Mouse (Mus musculus): ENCODE measurements at regions not wholly inside any gene's neighbourhood (a gene's known extent, or its start where the extent isn't known, plus 50 kb on each side); places are given as distances from the start of the nearest gene placed in this dataset.

- no peak for DNase-seq (ENCODE audit: extremely low spot score in 1 of 2, low spot score in 2 of 2)
- intact Hi-C loops (cut with DNase I) = no loop called here
Observed at GRCm38 (mm10) chr4:87593644-87594043, 363.4 kb upstream of the Slc24a2 start.

DNA sequence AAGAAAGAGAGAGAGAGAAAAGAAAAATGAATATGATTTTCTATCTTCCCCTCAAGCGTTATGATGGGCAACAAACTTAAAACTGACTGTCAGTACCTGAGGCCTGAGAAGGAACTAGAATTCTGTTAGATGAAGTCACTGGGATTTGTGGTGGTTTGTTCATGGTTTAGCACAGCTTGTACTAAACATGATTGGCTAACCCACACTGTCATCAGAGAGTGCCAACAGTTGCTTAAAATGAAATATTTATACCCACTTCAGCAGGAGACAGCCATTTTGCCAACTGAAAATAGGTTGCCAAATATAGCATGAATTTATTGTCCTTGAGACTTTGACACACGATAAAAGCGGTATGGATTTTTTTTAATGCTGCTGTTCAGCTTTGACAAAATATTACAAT, 360.5 kb upstream of the Slc24a2 start:
- intact Hi-C loops (cut with DNase I) = no loop called here
- no peak for DNase-seq (ENCODE audit: extremely low spot score in 1 of 2, low spot score in 2 of 2)

GRCm38 (mm10) chr4:87578164-87578563, 347.9 kb upstream of the Slc24a2 start:
- intact Hi-C loops (cut with DNase I) = no loop called here
- no peak for DNase-seq (ENCODE audit: extremely low spot score in 1 of 2, low spot score in 2 of 2)

DNA sequence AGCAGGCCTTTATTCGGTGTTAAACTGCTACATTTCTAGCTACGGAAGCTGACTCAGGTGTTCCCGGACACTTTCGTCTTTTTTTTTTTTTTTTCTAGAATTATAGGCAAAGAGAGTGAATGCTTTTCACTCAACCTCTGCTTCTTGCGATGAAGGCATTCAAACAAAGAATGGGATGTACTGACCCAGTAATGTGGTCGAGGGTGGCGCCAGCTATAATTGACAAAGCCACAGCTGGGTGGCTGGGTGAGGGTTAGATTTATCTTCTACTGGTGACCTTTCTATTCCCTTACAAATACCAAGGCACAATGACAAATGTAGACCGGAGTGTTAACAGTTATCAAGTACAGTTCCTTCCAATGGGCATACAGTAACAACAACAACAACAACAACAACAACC, 340.7 kb upstream of the Slc24a2 start:
- DNase-seq (ENCODE audit: extremely low spot score in 1 of 2, low spot score in 2 of 2) = no peak
- intact Hi-C loops (cut with DNase I) = no loop called here

GRCm38 (mm10) chr4:87570470-87570891, 340.2 kb upstream of the Slc24a2 start:
- DNase-seq (ENCODE audit: extremely low spot score in 1 of 2, low spot score in 2 of 2) = peak; percentile 25 to 49
- intact Hi-C loops (cut with DNase I) = no loop called here

DNA sequence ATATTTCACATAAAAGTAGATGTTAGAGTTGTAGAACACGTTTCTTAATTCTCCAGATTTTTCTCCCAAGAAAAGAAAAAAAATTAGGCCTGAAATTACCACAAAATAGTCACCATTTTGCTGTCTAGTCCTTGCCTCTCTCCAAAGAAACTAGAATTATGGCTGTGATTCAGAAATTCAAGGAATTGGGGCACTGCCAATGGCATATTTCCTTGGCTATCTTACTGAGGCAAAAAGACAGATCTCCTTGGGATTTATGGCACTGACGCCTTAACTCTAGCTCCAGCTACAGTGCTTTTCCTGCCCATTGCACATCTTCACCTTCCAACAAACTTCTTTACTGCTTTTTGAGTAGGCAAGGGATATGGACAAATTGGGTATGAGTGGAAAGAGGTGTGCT, 336.3 kb upstream of the Slc24a2 start:
- DNase-seq (ENCODE audit: extremely low spot score in 1 of 2, low spot score in 2 of 2) = no peak
- intact Hi-C loops (cut with DNase I) = no loop called here

DNA sequence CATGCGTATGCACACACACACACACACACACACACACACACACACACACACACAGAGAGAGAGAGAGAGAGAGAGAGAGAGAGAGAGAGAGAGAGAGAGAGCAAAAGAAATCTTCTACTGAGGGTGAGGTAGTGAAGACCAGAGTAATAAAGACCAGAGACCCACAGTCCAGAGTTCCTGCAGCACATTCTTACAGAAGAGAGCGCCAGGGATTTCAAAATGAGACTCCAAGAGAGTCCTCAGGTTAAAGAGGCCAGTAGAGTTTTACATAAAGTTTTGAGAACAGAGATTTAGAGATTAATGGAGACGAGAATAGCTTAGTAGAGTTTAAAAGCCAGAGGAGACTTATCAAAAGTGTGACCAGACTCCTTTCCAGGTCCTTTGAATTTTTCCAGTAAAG, 324.6 kb upstream of the Slc24a2 start:
- intact Hi-C loops (cut with DNase I) = no loop called here
- DNase-seq (ENCODE audit: extremely low spot score in 1 of 2, low spot score in 2 of 2) = no peak

All from left cerebral cortex, postnatal 10 days (tissue).